Mouse (Mus musculus) liver, embryonic 14.5 days (tissue): ENCODE results near the gene Pdhb.

Source experiments
- CTCF ChIP-seq: IDR thresholded peaks from 2 replicates; pipeline ENCODE4 v1.5.1; 2016; ENCODE audit warnings: antibody characterized with exemption, low read depth, control low read depth
- EP300 ChIP-seq: IDR thresholded peaks from 2 replicates; pipeline ENCODE4 v1.6.1; 2016; ENCODE audit warnings: antibody characterized with exemption, low read depth

- TF ChIP-seq CTCF (no peak), EP300 (no peak)
These were observed 36.1 kb upstream of the Pdhb start for GRCm38 (mm10) chr14:8208876-8209275.
